Mouse (Mus musculus) liver, embryonic 15.5 days (tissue): ENCODE results near the gene Tpcn1. TPM values are rescaled to one million over a fixed set of nuclear protein-coding genes. Genes with fewer than 3 reads are reported as not detected.

ENCODE experiments used
- ATAC-seq: fragments of 200-750 bp; cut with Nextera tagmentation; 2 replicates; pipeline ENCODE4 v1.8.0; 2017; ENCODE audit warnings: moderate number of reproducible peaks, mild to moderate bottlenecking, moderate library complexity; ENCODE audit not compliant: insufficient read depth
- H3K27ac ChIP-seq: fragments of 300-500 bp; sonication (generic); replicated peaks from 2 replicates; pipeline ENCODE4 v1.5.1; 2015; ENCODE audit warnings: mild to moderate bottlenecking, inconsistent platforms
- H3K27me3 ChIP-seq: fragments of 300-500 bp; sonication (generic); 2 replicates; pipeline ENCODE4 v1.6.1; 2015; ENCODE audit warnings: mild to moderate bottlenecking, inconsistent platforms
- H3K36me3 ChIP-seq: fragments of 300-500 bp; sonication (generic); replicated peaks from 2 replicates; pipeline ENCODE4 v1.6.1; 2015; ENCODE audit warnings: moderate library complexity, mild to moderate bottlenecking, inconsistent platforms
- H3K4me1 ChIP-seq: fragments of 300-500 bp; sonication (generic); replicated peaks from 2 replicates; pipeline ENCODE4 v1.6.1; 2015; ENCODE audit warnings: inconsistent platforms
- H3K4me2 ChIP-seq: fragments of 300-500 bp; sonication (generic); 2 replicates; pipeline ENCODE4 v1.6.1; 2015; ENCODE audit warnings: moderate library complexity, mild to moderate bottlenecking, inconsistent platforms
- H3K4me3 ChIP-seq: fragments of 300-500 bp; sonication (generic); replicated peaks from 2 replicates; pipeline ENCODE4 v1.5.1; 2015; ENCODE audit warnings: mild to moderate bottlenecking, inconsistent platforms
- H3K9ac ChIP-seq: fragments of 300-500 bp; sonication (generic); 2 replicates; pipeline ENCODE4 v1.6.1; 2015; ENCODE audit warnings: moderate library complexity, mild to moderate bottlenecking, inconsistent platforms
- H3K9me3 ChIP-seq: fragments of 300-500 bp; sonication (generic); replicated peaks from 2 replicates; pipeline ENCODE4 v1.6.1; 2016; ENCODE audit warnings: inconsistent platforms
- WGBS: fragments of 180-500 bp; shearing (Covaris S2); methylation state at CpG from one replicate; pipeline ENCODE4 v1.1.7; 2015; ENCODE audit warnings: mixed read lengths; ENCODE audit not compliant: insufficient replicate concordance; 5-methylcytosine and 5-hydroxymethylcytosine counted together
- polyA plus RNA-seq: library from polyadenylated mRNA; unstranded; fragments of >200 nt; fragmentation: Nextera tagmentation; extraction: Ambion mirVana; gene quantifications from 2 replicates; pipeline ENCODE4 v1.2.1, GENCODE M21; 2015

Gene Tpcn1
- polyA plus RNA-seq, 1 experiment from 2014 or later, result 22.7 TPM

- 0 out of 2 replicates have a peak overlapping the region, but pooled peaks have one; percentile 7 for H3K27ac ChIP-seq
- H3K9ac ChIP-seq, result no peak overlapping the region
- no peak for ATAC-seq
- no peak overlapping the region for H3K4me3 ChIP-seq
- no peaks in the 10 kb centered on the region for H3K27me3 ChIP-seq
- H3K4me1 ChIP-seq, result peaks cover 86% of the 10 kb centered on the region
- H3K9me3 ChIP-seq, result no peaks in the 10 kb centered on the region
- H3K36me3 ChIP-seq, result 0 out of 2 replicates have a peak, but pooled peaks cover 14% of the 10 kb centered on the region
- no peak overlapping the region for H3K4me2 ChIP-seq
- 72% methylated on average over 21 of the region's 21 CpGs for WGBS
Observed at GRCm38 (mm10) chr5:120567253-120567701, 21.2 kb downstream of the Tpcn1 start.

GRCm38 (mm10) chr5:120566681-120567252, 21.7 kb downstream of the Tpcn1 start:
- peaks cover 88% of the 10 kb centered on the region for H3K4me1 ChIP-seq
- peak overlapping the region; percentile 7; the same call in 1 of the 2 replicates for H3K27ac ChIP-seq
- no peak for ATAC-seq
- no peaks in the 10 kb centered on the region for H3K9me3 ChIP-seq
- H3K4me3 ChIP-seq, result no peak overlapping the region
- H3K9ac ChIP-seq, result no peak overlapping the region
- H3K27me3 ChIP-seq, result no peaks in the 10 kb centered on the region
- WGBS, result 64% methylated on average over 9 of the region's 9 CpGs
- 0 out of 2 replicates have a peak, but pooled peaks cover 14% of the 10 kb centered on the region for H3K36me3 ChIP-seq
- H3K4me2 ChIP-seq, result no peak overlapping the region

- 0 out of 2 replicates have a peak, but pooled peaks cover 14% of the 10 kb centered on the region for H3K36me3 ChIP-seq
- 85% methylated on average over 5 of the region's 5 CpGs for WGBS
- peak overlapping the region; percentile 48; the same call in 1 of the 2 replicates for H3K27ac ChIP-seq
- H3K4me1 ChIP-seq, result peaks cover 85% of the 10 kb centered on the region
- no peak overlapping the region for H3K4me2 ChIP-seq
- H3K27me3 ChIP-seq, result no peaks in the 10 kb centered on the region
- H3K9ac ChIP-seq, result no peak overlapping the region
- no peak for ATAC-seq
- no peak overlapping the region for H3K4me3 ChIP-seq
- no peaks in the 10 kb centered on the region for H3K9me3 ChIP-seq
Observed at GRCm38 (mm10) chr5:120566101-120566500, 22.4 kb downstream of the Tpcn1 start.

GRCm38 (mm10) chr5:120565171-120565905, 23.1 kb downstream of the Tpcn1 start:
- peak; percentile 46 for ATAC-seq
- H3K27ac ChIP-seq, result peak overlapping the region; percentile 48
- H3K27me3 ChIP-seq, result no peaks in the 10 kb centered on the region
- H3K9ac ChIP-seq, result no peak overlapping the region
- H3K4me1 ChIP-seq, result peaks cover 85% of the 10 kb centered on the region
- H3K4me2 ChIP-seq, result no peak overlapping the region
- H3K4me3 ChIP-seq, result no peak overlapping the region
- no peaks in the 10 kb centered on the region for H3K9me3 ChIP-seq
- 0 out of 2 replicates have a peak, but pooled peaks cover 14% of the 10 kb centered on the region for H3K36me3 ChIP-seq
- 63% methylated on average over 15 of the region's 15 CpGs for WGBS

- Histone ChIP-seq H3K9ac (no peak overlapping the region), H3K4me2 (no peak overlapping the region), H3K4me3 (no peak overlapping the region), H3K4me1 (peaks cover 85% of the 10 kb centered on the region), H3K36me3 (0 out of 2 replicates have a peak, but pooled peaks cover 14% of the 10 kb centered on the region), H3K9me3 (no peaks in the 10 kb centered on the region), H3K27ac (no peak overlapping the region), H3K27me3 (no peaks in the 10 kb centered on the region)
- WGBS, result 40% methylated on average over 4 of the region's 4 CpGs
- no peak for ATAC-seq
Observed at GRCm38 (mm10) chr5:120563914-120564311, 24.6 kb downstream of the Tpcn1 start.

GRCm38 (mm10) chr5:120562956-120563913, 25.2 kb downstream of the Tpcn1 start:
- Histone ChIP-seq H3K4me1 (peaks cover 87% of the 10 kb centered on the region), H3K27me3 (no peaks in the 10 kb centered on the region), H3K27ac (peak overlapping the region; percentile 69), H3K4me2 (no peak overlapping the region), H3K9me3 (no peaks in the 10 kb centered on the region), H3K36me3 (0 out of 2 replicates have a peak, but pooled peaks cover 17% of the 10 kb centered on the region), H3K9ac (no peak overlapping the region), H3K4me3 (no peak overlapping the region)
- 56% methylated on average over 28 of the region's 28 CpGs for WGBS
- ATAC-seq, result no peak

- Histone ChIP-seq H3K4me2 (peak overlapping the region; percentile 56), H3K4me3 (peak overlapping the region; percentile 49), H3K9me3 (no peaks in the 10 kb centered on the region), H3K9ac (0 out of 2 replicates have a peak overlapping the region, but pooled peaks have one; percentile 18), H3K27me3 (no peaks in the 10 kb centered on the region), H3K36me3 (peaks cover 34% of the 10 kb centered on the region), H3K27ac (peak overlapping the region; percentile 81), H3K4me1 (peaks cover 71% of the 10 kb centered on the region)
- ATAC-seq, result peak; percentile 45
- WGBS, result 6% methylated on average over 16 of the region's 16 CpGs
Observed at GRCm38 (mm10) chr5:120560616-120561311, 27.7 kb downstream of the Tpcn1 start.

- ATAC-seq, result no peak
- Histone ChIP-seq H3K9ac (peak overlapping the region; percentile 18; the same call in 1 of the 2 replicates), H3K36me3 (peaks cover 40% of the 10 kb centered on the region), H3K27me3 (no peaks in the 10 kb centered on the region), H3K4me1 (peaks cover 67% of the 10 kb centered on the region), H3K4me3 (peak overlapping the region; percentile 49), H3K9me3 (no peaks in the 10 kb centered on the region), H3K27ac (peak overlapping the region; percentile 81), H3K4me2 (peak overlapping the region; percentile 56)
- 37% methylated on average over 9 of the region's 9 CpGs for WGBS
Observed at GRCm38 (mm10) chr5:120560129-120560615, 28.3 kb downstream of the Tpcn1 start.

- H3K27ac ChIP-seq, result peak overlapping the region; percentile 81
- no peaks in the 10 kb centered on the region for H3K27me3 ChIP-seq
- no peaks in the 10 kb centered on the region for H3K9me3 ChIP-seq
- H3K9ac ChIP-seq, result peak overlapping the region; percentile 9; the same call in 1 of the 2 replicates
- H3K4me3 ChIP-seq, result peak overlapping the region; percentile 49
- H3K4me2 ChIP-seq, result peak overlapping the region; percentile 56
- H3K36me3 ChIP-seq, result peaks cover 52% of the 10 kb centered on the region
- ATAC-seq, result peak; percentile 26
- peaks cover 61% of the 10 kb centered on the region for H3K4me1 ChIP-seq
- WGBS, result 13% methylated on average over 14 of the region's 14 CpGs
Observed at GRCm38 (mm10) chr5:120558762-120559161, 29.7 kb downstream of the Tpcn1 start.

- Histone ChIP-seq H3K9ac (no peak overlapping the region), H3K27ac (0 out of 2 replicates have a peak overlapping the region, but pooled peaks have one; percentile 81), H3K27me3 (no peaks in the 10 kb centered on the region), H3K4me2 (peak overlapping the region; percentile 56), H3K9me3 (no peaks in the 10 kb centered on the region), H3K4me3 (peak overlapping the region; percentile 49; the same call in 1 of the 2 replicates), H3K36me3 (peaks cover 60% of the 10 kb centered on the region), H3K4me1 (peaks cover 54% of the 10 kb centered on the region)
- WGBS, result 73% methylated on average over 8 of the region's 8 CpGs
- ATAC-seq, result no peak
Observed at GRCm38 (mm10) chr5:120558041-120558440, 30.4 kb downstream of the Tpcn1 start.
